Mouse (Mus musculus) c-Kit-positive CD71-negative TER-119-negative erythroid progenitor cells, embryonic 14.5 days (primary cell): ENCODE measurements around the gene Cdk14.

ENCODE experiments used
- DNase-seq: peaks from one replicate; pipeline ENCODE4 v3.0.0-alpha.2; 2013; ENCODE audit warnings: low read depth

Cdk14 gene

DNA sequence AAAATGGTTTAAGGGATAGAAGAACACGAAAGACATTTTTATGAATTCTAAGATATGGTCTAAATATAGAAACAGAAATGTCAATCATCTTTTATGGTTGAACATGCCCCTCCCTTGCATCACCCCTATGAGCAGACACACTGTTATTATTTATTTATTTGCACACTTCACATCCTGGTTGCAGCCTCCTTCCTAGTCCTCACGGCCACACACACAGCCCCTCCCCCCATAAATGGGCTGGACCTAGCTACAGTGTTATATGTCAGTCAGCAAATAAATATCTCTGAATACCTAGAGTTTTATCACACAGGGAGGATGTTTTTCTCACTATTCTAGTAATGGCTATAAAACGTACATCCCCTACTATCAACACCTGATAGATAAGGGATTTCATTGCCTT, 633.3 kb downstream of the Cdk14 start:
- DNase-seq = no peak

DNA sequence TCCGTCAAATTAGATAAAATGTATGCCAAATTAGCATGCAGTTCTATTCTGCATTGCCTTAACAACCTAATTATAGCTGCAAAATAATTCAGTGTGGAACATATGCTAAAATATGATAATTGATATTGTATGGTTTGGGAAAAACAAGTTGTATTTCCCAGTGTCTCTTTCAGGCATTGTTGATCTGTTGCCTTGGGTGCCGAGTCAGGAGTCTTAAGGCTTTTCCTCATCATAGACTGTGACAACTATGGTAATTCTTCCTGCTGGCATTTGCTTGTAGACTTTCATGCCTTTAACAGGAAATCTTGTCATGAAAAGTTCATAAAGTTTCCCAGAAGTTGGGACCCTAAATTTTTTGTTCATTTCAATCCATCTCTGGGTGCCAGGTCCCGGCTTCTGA, 641.8 kb downstream of the Cdk14 start:
- no peak for DNase-seq

- DNase-seq = no peak
Measured at GRCm38 (mm10) chr5:4776495-4776894, 643.6 kb downstream of the Cdk14 start.

DNA sequence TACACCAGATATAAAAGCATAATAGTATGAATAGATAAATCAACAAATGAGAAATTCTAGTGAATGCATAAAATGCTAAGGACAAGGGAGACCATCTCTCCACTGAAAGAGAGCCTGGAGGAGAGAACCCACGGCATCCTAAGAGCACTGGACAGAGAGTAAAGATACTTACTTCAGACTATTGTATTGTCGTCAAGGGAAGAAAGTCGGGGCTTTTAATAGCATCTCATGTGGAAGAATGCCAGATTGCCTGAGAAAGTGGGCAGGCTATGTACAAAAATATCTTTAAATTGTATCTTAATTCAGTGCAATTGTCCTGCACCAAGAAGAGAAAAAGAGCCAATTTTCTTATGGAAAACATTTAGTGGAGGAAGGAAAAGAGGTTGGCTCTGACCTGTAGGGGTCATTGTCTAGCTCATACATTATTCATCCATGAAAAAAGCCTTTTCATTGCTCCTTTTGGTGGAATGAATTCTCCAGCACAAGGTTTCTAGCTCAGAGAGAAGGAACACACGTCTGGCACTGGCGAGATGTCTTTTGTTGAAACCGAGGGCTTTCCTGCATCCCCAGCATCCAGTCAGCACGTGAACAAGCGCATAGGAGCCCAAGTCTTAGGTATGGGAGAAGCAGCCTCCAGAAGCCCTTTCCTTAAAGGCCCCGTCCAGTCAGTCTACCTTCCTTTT, 646.9 kb downstream of the Cdk14 start:
- DNase-seq = no peak

DNA sequence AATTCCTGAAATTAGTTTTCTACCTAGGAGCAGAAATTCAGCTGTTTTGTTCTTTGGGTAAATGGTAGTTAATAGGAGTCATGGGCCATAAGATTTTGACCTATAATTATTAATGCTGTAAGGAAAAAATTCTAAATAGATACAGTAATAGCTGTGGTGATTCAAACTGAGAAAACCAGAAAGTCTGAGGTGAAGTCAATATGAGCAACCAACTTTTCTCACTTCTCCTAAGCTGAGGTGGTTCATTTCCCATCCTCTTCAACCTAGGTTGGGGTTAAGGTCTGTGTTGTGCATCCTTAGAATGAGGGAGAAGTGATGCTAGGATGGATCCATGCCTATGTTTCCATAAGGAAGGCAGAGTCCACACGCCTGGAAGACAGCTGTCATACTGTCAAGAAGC, 649.5 kb downstream of the Cdk14 start:
- DNase-seq = no peak

- no peak for DNase-seq
Measured at GRCm38 (mm10) chr5:4767896-4768295, 652.2 kb downstream of the Cdk14 start.

- no peak for DNase-seq
Measured at GRCm38 (mm10) chr5:4766719-4767118, 653.4 kb downstream of the Cdk14 start.

GRCm38 (mm10) chr5:4761891-4762290, 658.2 kb downstream of the Cdk14 start:
- DNase-seq = no peak

DNA sequence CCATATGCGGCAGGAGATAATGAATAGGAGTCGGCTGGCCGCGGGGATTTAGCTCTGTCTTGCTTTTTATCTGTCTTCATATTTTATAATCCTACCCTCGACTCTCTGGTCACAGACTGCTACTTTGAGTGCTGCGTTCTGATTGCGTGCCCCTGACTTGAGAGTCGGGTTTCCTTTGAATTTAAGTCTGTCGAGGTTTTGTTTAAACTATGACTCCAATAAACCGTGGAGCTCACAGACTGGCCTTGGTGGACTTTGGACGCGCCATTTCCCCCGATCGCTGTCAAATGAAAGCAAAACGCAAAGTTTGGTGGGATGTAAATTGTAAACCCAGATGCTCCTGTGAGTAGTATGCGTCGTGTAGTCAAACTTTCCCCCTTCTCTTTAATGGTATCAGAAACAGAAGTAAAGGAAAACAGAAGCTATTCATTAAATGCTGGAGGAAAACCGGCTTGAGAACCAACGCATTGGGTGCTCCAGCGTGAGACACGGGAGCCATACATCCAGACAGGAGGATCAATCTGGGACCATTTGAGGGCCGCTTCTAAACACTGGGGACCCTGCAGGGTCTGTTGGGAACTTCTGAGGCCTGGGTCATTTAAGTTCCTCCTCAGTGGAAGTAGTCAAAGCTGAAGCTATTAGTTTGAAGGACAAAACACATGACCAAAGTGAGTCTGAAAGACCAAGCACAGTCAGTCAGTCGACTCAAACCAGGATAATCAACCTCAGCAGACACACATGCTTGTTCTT, 661.6 kb downstream of the Cdk14 start:
- no peak for DNase-seq

DNA sequence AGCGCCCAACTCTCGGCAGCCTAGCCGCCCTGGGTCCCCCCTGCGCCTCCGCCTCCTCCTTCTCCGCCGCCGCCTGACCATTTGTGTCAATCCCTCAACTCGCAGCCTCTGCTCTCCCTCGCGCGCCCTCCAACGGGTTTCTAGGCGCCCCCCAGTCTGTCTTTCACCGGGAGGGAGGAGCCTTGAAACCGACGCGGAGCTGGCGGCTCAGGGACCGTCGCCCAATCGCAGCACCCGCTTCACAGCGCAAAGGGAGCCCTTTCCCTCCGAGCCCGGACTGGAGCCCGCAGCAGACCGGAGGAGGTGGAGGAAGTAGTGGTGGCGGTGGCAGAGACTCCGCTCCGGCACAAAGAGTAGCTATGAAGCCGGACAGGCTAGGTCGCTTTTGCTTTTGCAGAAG, 662.2 kb downstream of the Cdk14 start, which contains the start of gene Fzd1:
Gene Fzd1, minus strand, starts transcription at position 134 of the 400 bp plus-strand sequence.
- DNase-seq = peak; percentile 59

- DNase-seq = no peak
Measured at GRCm38 (mm10) chr5:4756871-4757711, 663.0 kb downstream of the Cdk14 start.

DNA sequence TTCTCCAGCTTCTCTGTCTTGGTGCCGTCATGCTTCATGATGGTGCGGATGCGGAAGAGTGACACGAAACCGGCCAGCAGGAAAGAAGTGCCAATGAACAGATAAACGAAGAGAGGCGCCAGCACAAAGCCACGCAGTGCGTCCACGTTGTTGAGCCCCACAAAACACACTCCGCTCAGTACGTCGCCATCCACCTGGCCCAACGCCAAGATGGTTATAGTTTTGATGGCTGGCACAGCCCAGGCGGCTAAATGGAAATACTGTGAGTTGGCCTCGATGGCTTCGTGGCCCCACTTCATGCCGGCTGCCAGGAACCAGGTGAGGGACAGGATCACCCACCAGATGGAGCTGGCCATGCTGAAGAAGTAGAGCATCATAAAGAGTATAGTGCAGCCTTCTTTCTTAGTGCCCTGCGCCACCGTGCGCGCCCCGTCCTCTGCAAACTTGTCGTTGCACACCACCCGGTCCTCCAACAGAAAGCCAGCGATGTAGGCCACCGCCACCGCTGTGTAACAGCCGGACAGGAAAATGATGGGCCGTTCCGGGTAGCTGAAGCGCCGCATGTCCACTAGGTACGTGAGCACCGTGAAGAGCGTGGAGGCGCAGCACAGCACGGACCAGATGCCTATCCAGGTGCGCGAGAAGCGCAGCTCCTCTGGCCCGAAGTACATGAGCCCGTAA, 664.0 kb downstream of the Cdk14 start:
- DNase-seq = no peak

DNA sequence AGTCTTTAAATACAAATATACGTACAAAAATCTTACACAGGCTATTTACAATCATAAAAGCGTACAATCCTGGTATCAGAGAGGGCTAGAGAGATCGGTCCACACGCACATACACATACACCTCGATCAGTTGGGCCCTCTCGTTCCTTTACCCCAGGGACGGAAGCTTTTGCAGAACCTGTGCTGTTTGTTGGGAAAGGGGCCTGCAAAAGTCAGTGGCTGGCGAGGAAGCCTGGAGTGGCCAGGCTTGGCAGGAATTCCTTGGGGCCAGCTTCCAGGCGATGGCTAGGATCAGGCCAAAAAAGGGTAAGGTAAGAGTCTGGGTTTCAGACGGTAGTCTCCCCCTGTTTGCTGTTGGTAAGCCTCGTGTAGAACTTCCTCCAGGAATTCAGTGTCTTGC, 664.8 kb downstream of the Cdk14 start:
- no peak for DNase-seq

- DNase-seq = no peak
Measured at GRCm38 (mm10) chr5:4754701-4755281, 665.3 kb downstream of the Cdk14 start.
